Mouse (Mus musculus): ENCODE data around the gene Fam243. TPM values are rescaled to one million over a fixed set of nuclear protein-coding genes. Genes with fewer than 3 reads are reported as not detected.

Gene Fam243
- total and polyA plus RNA-seq, 3 experiments = not detected

DNA sequence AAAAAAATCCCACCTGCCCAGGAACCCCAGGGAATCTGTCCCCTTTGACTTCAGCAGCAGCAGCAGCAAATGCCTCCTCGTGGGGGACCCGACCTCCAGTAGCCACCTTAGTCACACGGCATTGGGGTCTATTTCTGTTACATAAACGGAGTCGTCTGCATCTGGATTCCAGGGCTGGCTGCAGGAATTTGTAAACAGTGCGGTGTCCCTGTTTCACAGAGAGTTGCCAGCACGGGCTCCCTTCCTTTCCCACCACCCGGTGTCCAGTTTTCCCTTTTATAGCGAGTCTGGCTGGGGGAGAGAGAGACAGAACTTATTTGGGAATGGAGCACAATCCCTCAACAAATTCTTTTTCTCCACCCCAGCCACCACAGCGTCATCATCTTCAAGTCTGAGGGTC lies 36.2 kb downstream of the Fam243 start:
- no peak overlapping the region for H3K4me3 ChIP-seq (ENCODE audit: control insufficient read depth in 1 of 2, insufficient read depth in 1 of 2, low read depth in 2 of 2, low read length in 2 of 2)
- no peak for TF ChIP-seq JUND (IDR thresholded peaks at IDR 0.05; ENCODE audit: low read depth, low read length)
- no peaks in the 10 kb centered on the region for H3K9me3 ChIP-seq (replicated peaks; ENCODE audit: insufficient read depth, low read length)
- H3K36me3 ChIP-seq (ENCODE audit: control insufficient read depth in 1 of 2, insufficient read depth in 2 of 2, low read length in 2 of 2) = no peaks in the 10 kb centered on the region
- H3K4me1 ChIP-seq (ENCODE audit: control insufficient read depth in 1 of 2, insufficient read depth in 2 of 2, low read length in 2 of 2) = no peaks in the 10 kb centered on the region
- peaks cover 2 to 3% of the 10 kb centered on the region in 2 experiments; a peak in 3 of 4 replicates for H3K27me3 ChIP-seq (ENCODE audit: control insufficient read depth in 1 of 2, insufficient read depth in 2 of 2, low read length in 2 of 2)
- no peak for DNase-seq (ENCODE audit: low read depth, low spot score)
- no peak overlapping the region for H3K9ac ChIP-seq (ENCODE audit: control insufficient read depth, low read depth, low read length, poor library complexity, severe bottlenecking)
- H3K79me2 ChIP-seq (ENCODE audit: control insufficient read depth, insufficient read depth, low read length, poor library complexity) = no peaks in the 10 kb centered on the region
- H3K27ac ChIP-seq (ENCODE audit: control insufficient read depth, low read depth, low read length) = no peak overlapping the region

DNA sequence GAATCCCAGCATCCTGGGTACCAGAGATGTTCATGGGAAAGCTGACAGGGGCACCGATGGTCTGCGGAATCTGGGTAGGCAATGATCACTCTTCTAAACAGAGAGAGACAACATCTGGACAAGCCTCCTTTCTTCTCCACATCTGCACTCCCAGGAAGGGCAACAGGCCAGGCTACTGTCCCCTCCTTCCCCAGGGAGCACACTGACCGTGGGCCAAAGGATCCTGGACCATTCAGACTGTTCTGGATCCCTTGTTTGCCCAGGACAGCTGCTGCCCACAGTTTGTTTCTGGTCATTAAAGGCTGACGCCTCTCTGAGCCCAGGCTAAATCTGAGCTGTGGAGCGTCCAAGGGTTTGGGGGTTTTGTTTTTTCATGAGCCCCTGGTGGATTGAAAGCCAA lies 38.6 kb downstream of the Fam243 start:
- TF ChIP-seq TCF12 (IDR thresholded peaks at IDR 0.05; ENCODE audit: low read depth, low read length) = no peak
- TF ChIP-seq CTCF (IDR thresholded peaks at IDR 0.05 in 2 of 3, conservative IDR thresholded peaks at IDR 0.05 in 1 of 3; ENCODE audit: control insufficient read depth in 1 of 3, insufficient read depth in 1 of 3, low read depth in 2 of 3, low read length in 3 of 3, poor library complexity in 1 of 3, severe bottlenecking in 1 of 3) = no peak
- TF ChIP-seq BHLHE40 (IDR thresholded peaks at IDR 0.05; ENCODE audit: borderline replicate concordance, low read depth, low read length) = no peak
- no peak for TF ChIP-seq NRF1 (IDR thresholded peaks at IDR 0.05; ENCODE audit: insufficient read depth, low read depth, low read length, poor library complexity, severe bottlenecking)
- no peak for TF ChIP-seq TAL1 (IDR thresholded peaks at IDR 0.05; ENCODE audit: low read length)
- TF ChIP-seq ELF1 (IDR thresholded peaks at IDR 0.05; ENCODE audit: low read depth, low read length) = no peak
- no peak for TF ChIP-seq POLR2AphosphoS5 (IDR thresholded peaks at IDR 0.05; ENCODE audit: borderline replicate concordance, low read depth, low read length)
- TF ChIP-seq UBTF (IDR thresholded peaks at IDR 0.05; ENCODE audit: borderline replicate concordance, insufficient read depth, low read depth, low read length) = no peak
- no peak for TF ChIP-seq MEF2A (IDR thresholded peaks at IDR 0.05; ENCODE audit: extremely low read depth, insufficient replicate concordance, low read depth, low read length, poor library complexity, severe bottlenecking)
- TF ChIP-seq E2F4 (IDR thresholded peaks at IDR 0.05; ENCODE audit: borderline replicate concordance, low read depth, low read length) = no peak
- TF ChIP-seq ZKSCAN1 (IDR thresholded peaks at IDR 0.05; ENCODE audit: low read depth, low read length) = no peak
- TF ChIP-seq GATA1 (IDR thresholded peaks at IDR 0.05; ENCODE audit: low read depth, low read length) = no peak
- no peak for TF ChIP-seq POLR2AphosphoS2 (IDR thresholded peaks at IDR 0.05; ENCODE audit: low read length)
- no peak for TF ChIP-seq ETS1 (IDR thresholded peaks at IDR 0.05; ENCODE audit: low read depth, low read length)
- TF ChIP-seq GABPA (IDR thresholded peaks at IDR 0.05; ENCODE audit: low read depth, low read length) = no peak
- no peak for TF ChIP-seq ZMIZ1 (IDR thresholded peaks at IDR 0.05; ENCODE audit: low read depth, low read length)
- TF ChIP-seq USF2 (IDR thresholded peaks at IDR 0.05; ENCODE audit: borderline replicate concordance in 1 of 2, insufficient read depth in 1 of 2, low read depth in 1 of 2, low read length in 2 of 2) = no peak
- Histone ChIP-seq H3K27ac (ENCODE audit: control insufficient read depth, low read depth, low read length) (no peak overlapping the region), H3K9me3 (replicated peaks; ENCODE audit: insufficient read depth, low read length) (no peaks in the 10 kb centered on the region), H3K4me1 (ENCODE audit: control insufficient read depth in 1 of 2, insufficient read depth in 2 of 2, low read length in 2 of 2) (no peaks in the 10 kb centered on the region), H3K36me3 (ENCODE audit: control insufficient read depth in 1 of 2, insufficient read depth in 2 of 2, low read length in 2 of 2) (no peaks in the 10 kb centered on the region), H3K4me3 (ENCODE audit: control insufficient read depth in 1 of 2, insufficient read depth in 1 of 2, low read depth in 2 of 2, low read length in 2 of 2) (no peak overlapping the region), H3K79me2 (ENCODE audit: control insufficient read depth, insufficient read depth, low read length, poor library complexity) (no peaks in the 10 kb centered on the region), H3K9ac (ENCODE audit: control insufficient read depth, low read depth, low read length, poor library complexity, severe bottlenecking) (no peak overlapping the region), H3K27me3 (ENCODE audit: control insufficient read depth in 1 of 2, insufficient read depth in 2 of 2, low read length in 2 of 2) (peaks cover 0 to 3% of the 10 kb centered on the region in 2 experiments; a peak in 1 of 4 replicates)
- no peak for DNase-seq (ENCODE audit: low read depth, low spot score)

All from MEL (cell line).